Mouse (Mus musculus) midbrain, embryonic 10.5 days (tissue): ENCODE data around the gene Prpf6. TPM values are rescaled to one million over a fixed set of nuclear protein-coding genes. Genes with fewer than 3 reads are reported as not detected.

Source experiments
- DNase-seq: peaks from one replicate; pipeline ENCODE4 v3.0.0-alpha.2; 2017; ENCODE audit warnings: low spot score
- H3K27ac ChIP-seq: fragments of 300-500 bp; sonication (generic); replicated peaks from 2 replicates; pipeline ENCODE4 v1.5.1; 2016; ENCODE audit warnings: mild to moderate bottlenecking
- H3K27me3 ChIP-seq: fragments of 300-500 bp; sonication (generic); 2 replicates; pipeline ENCODE4 v1.6.1; 2016; ENCODE audit warnings: low read depth, mild to moderate bottlenecking; ENCODE audit not compliant: poor library complexity, severe bottlenecking
- H3K36me3 ChIP-seq: fragments of 300-500 bp; sonication (generic); 2 replicates; pipeline ENCODE4 v1.6.1; 2016; ENCODE audit warnings: mild to moderate bottlenecking, moderate library complexity
- H3K4me1 ChIP-seq: fragments of 300-500 bp; sonication (generic); 2 replicates; pipeline ENCODE4 v1.6.1; 2016
- H3K4me3 ChIP-seq: fragments of 300-500 bp; sonication (generic); 2 replicates; pipeline ENCODE4 v1.5.1; 2016; ENCODE audit warnings: mild to moderate bottlenecking, moderate library complexity
- H3K9me3 ChIP-seq: fragments of 300-500 bp; sonication (generic); replicated peaks from 2 replicates; pipeline ENCODE4 v1.6.1; 2016; ENCODE audit warnings: mild to moderate bottlenecking
- WGBS: fragments of 180-500 bp; shearing (Covaris S2); methylation state at CpG from one replicate; pipeline ENCODE4 v1.1.7; 2016; 5-methylcytosine and 5-hydroxymethylcytosine counted together
- polyA plus RNA-seq: library from polyadenylated mRNA; unstranded; fragments of >200 nt; fragmentation: Nextera tagmentation; extraction: Ambion mirVana; gene quantifications from 2 replicates; pipeline ENCODE4 v1.2.1, GENCODE M21; 2016

Prpf6 gene
- polyA plus RNA-seq, 1 experiment from 2014 or later: 82.0 TPM

DNA sequence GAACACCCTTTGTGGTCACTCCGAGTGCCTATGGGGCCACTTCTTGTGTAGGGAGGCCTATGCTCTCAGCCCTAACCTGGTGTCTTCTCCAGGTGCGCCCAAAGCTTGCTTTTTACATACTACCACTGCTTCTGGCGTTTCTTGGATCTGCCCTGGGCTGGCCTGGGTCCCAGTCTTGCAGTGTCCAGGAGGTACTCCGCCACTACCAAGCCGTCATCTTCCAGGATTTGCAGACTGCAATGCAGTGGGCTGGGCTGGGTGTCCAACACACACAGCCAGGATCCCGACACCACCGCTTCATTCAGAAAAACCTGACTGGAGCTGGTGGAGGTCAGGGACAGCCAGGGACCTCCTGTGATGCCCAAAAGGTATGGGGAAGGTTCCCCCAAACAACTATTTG is 66.9 kb downstream of the Prpf6 start:
- Histone ChIP-seq H3K9me3 (no peaks in the 10 kb centered on the region), H3K4me1 (peaks cover 20% of the 10 kb centered on the region), H3K36me3 (peaks cover 48% of the 10 kb centered on the region), H3K27ac (no peak overlapping the region), H3K4me3 (no peak overlapping the region), H3K27me3 (no peaks in the 10 kb centered on the region)
- no peak for DNase-seq
- WGBS: 81% methylated on average over 7 of the region's 7 CpGs

DNA sequence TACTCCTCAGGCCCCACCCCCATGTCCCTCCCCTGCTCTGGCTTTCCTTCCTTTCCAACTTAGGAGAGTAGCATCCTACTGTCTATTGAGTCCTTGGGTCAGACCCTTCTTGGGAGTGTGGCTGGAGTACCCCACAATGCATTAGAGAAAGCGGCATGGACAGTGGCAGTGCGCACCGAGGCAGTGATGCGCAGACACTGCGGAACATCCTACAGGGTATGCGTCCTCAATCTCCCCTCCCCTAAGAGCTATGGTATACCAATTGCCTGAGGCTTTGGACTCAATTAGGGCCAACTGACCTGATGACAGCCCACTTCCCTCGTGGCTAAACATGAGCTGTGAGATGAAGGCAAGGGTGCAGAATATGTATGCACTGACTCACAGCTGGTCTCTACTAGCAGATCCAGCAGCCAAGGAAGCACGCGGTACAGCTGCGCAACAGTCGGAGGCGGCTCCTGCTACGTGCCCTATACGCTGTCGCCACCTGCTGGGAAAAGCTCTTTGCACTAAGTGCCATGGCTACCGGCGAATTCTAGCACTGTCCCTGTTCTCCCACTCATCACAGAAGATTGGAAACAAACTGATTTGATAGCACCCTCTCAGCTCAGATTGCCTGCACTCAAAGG is 67.4 kb downstream of the Prpf6 start:
- DNase-seq: peak; percentile 47
- Histone ChIP-seq H3K9me3 (no peaks in the 10 kb centered on the region), H3K4me3 (no peak overlapping the region), H3K27ac (no peak overlapping the region), H3K4me1 (peaks cover 20% of the 10 kb centered on the region), H3K27me3 (no peaks in the 10 kb centered on the region), H3K36me3 (peaks cover 43% of the 10 kb centered on the region)
- 38% methylated on average over 17 of the region's 17 CpGs for WGBS

DNA sequence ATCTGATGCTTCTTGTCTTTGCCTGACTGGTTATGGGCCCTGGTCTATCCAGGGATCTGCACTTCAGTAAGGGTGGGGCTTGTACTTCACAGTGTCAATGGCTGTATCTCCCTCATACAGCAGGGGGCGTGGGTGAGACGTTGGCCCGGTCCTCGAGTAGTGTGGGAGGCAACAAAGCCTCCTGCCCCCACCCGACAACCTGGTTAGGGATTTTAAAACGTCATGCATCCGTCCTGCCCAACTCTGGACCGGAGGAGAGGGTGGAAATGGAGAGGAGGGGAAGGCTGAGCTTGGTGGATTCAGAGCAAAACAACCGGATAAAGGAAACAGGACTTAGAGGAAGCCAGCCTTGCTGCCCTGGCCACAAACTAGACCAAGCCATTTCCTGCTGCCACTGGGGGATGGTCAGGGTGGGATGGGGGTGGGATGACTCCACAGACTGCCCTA is 68.0 kb downstream of the Prpf6 start:
- no peak overlapping the region for H3K4me3 ChIP-seq
- peaks cover 20% of the 10 kb centered on the region for H3K4me1 ChIP-seq
- no peaks in the 10 kb centered on the region for H3K9me3 ChIP-seq
- peak overlapping the region; percentile 49 for H3K27ac ChIP-seq
- H3K36me3 ChIP-seq: peaks cover 37% of the 10 kb centered on the region
- H3K27me3 ChIP-seq: no peaks in the 10 kb centered on the region
- peak; percentile 52 for DNase-seq
- 13% methylated on average over 9 of the region's 9 CpGs for WGBS

DNA sequence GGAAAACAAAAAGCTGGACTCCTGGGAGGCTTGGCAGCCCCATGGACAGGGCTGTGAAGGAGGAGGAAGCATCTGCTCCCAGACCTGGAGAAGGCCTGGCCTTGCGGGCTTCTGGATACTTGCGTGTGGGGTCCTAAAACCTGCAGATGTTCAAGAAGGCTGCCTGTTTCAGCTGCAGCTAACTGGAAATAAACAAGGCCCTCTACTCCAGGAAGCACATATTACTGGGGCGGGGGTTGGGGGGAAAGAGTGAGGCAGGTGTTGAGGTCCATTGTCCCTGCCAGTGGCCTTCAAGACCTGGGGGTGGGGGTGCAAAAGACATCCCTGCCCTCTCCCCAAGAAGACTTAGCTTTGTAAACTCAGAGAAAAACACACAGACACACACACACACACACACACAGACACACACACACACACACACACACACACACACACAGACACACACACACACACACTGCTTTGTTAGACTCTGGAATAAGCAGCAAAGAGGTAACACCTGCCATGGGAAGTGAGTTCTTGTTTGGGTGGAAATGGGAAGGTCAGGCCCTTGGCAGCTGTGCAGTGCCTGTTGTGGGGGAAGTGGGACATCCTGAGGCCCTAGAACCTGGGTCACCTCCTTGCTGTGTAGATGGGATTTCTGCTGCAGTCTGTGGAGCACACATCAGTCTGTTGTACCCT is 71.1 kb downstream of the Prpf6 start:
- Histone ChIP-seq H3K27ac (peak overlapping the region; percentile 46; the same call in 1 of the 2 replicates), H3K4me1 (peaks cover 20% of the 10 kb centered on the region), H3K9me3 (no peaks in the 10 kb centered on the region), H3K4me3 (no peak overlapping the region), H3K27me3 (peaks cover 6% of the 10 kb centered on the region), H3K36me3 (0 out of 2 replicates have a peak, but pooled peaks cover 6% of the 10 kb centered on the region)
- 85% methylated on average over 3 of the region's 3 CpGs for WGBS
- DNase-seq: no peak

GRCm38 (mm10) chr2:181663298-181663630 is 71.6 kb downstream of the Prpf6 start:
- H3K27ac ChIP-seq: peak overlapping the region; percentile 46; the same call in 1 of the 2 replicates
- no peaks in the 10 kb centered on the region for H3K9me3 ChIP-seq
- DNase-seq: no peak
- peaks cover 20% of the 10 kb centered on the region for H3K4me1 ChIP-seq
- 0 out of 2 replicates have a peak, but pooled peaks cover 3% of the 10 kb centered on the region for H3K36me3 ChIP-seq
- H3K27me3 ChIP-seq: peaks cover 11% of the 10 kb centered on the region
- WGBS: 27% methylated on average over 4 of the region's 4 CpGs
- no peak overlapping the region for H3K4me3 ChIP-seq

- H3K4me3 ChIP-seq: peak overlapping the region; percentile 48
- DNase-seq: peak; percentile 52
- H3K27me3 ChIP-seq: peaks cover 79% of the 10 kb centered on the region
- no peaks in the 10 kb centered on the region for H3K9me3 ChIP-seq
- H3K36me3 ChIP-seq: no peaks in the 10 kb centered on the region
- WGBS: 3% methylated on average over 56 of the region's 56 CpGs
- H3K4me1 ChIP-seq: peaks cover 40% of the 10 kb centered on the region
- H3K27ac ChIP-seq: no peak overlapping the region
Observed at GRCm38 (mm10) chr2:181670285-181670912, 78.7 kb downstream of the Prpf6 start.

DNA sequence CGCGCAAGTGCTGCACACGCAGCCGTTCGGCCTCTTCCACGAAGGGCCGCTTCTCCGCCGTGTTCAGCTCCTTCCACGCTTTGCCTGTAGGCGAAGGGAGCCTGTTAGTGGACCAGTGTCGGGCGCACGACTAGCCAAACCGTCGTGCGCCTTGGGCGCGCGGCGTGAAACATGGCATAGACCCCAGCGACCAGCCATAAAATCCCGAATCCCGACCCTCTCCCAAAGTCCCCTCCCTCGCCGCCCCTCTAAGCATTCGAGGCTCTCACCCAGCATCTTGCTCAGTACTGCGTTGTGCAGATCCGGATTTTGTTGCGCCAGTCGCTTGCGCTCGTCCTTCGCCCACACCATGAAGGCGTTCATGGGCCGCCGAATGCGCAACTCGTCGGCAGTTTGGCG is 79.2 kb downstream of the Prpf6 start:
- 1% methylated on average over 41 of the region's 41 CpGs for WGBS
- Histone ChIP-seq H3K9me3 (no peaks in the 10 kb centered on the region), H3K27me3 (peaks cover 79% of the 10 kb centered on the region), H3K36me3 (no peaks in the 10 kb centered on the region), H3K4me3 (peak overlapping the region; percentile 48), H3K27ac (no peak overlapping the region; the same call in 1 of the 2 replicates), H3K4me1 (peaks cover 46% of the 10 kb centered on the region)
- peak; percentile 28 for DNase-seq

- no peaks in the 10 kb centered on the region for H3K9me3 ChIP-seq
- no peaks in the 10 kb centered on the region for H3K36me3 ChIP-seq
- under 1% methylated on average over 42 of the region's 43 CpGs for WGBS
- H3K27ac ChIP-seq: no peak within 1 kb of the TSS; the same call in 1 of the 2 replicates
- peaks cover 50% of the 10 kb centered on the region for H3K4me1 ChIP-seq
- H3K27me3 ChIP-seq: peaks cover 79% of the 10 kb centered on the region
- H3K4me3 ChIP-seq: peak within 1 kb of the TSS; percentile 48
- peak; percentile 36 for DNase-seq
Observed at GRCm38 (mm10) chr2:181671326-181671725, 79.7 kb downstream of the Prpf6 start, which contains the start of gene Sox18. Sox18 (minus strand) TSS chr2:181671640.

- H3K9me3 ChIP-seq: no peaks in the 10 kb centered on the region
- no peak overlapping the region; the same call in 1 of the 2 replicates for H3K4me3 ChIP-seq
- WGBS: 27% methylated on average over 7 of the region's 7 CpGs
- peaks cover 56% of the 10 kb centered on the region for H3K4me1 ChIP-seq
- H3K27me3 ChIP-seq: peaks cover 79% of the 10 kb centered on the region
- no peak for DNase-seq
- H3K36me3 ChIP-seq: no peaks in the 10 kb centered on the region
- H3K27ac ChIP-seq: no peak overlapping the region
Observed at GRCm38 (mm10) chr2:181671984-181672383, 80.3 kb downstream of the Prpf6 start.

DNA sequence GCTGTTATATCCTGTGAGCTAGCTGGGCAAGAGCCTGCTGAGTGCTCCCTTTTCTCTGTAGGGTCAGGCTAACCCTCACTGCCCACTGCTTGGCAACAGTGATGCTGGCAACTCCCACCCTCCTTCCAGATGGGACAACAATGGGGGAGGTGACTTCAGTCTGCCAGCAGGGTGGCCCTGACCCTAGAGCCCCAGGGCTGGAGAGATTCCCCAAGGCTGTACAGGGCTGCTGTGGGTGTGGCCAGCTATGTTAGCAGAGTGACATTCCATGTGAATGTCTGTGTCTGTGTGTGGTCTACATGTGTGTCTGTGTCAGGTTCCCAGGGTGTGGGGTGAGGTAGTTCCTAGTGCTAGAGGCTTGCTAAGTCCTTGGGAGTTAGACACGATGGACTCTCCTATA is 81.8 kb downstream of the Prpf6 start:
- no peak overlapping the region for H3K4me3 ChIP-seq
- no peak for DNase-seq
- peaks cover 63% of the 10 kb centered on the region for H3K4me1 ChIP-seq
- 75% methylated on average over 1 of the region's 1 CpGs for WGBS
- no peaks in the 10 kb centered on the region for H3K36me3 ChIP-seq
- H3K27me3 ChIP-seq: peaks cover 72% of the 10 kb centered on the region
- no peak overlapping the region for H3K27ac ChIP-seq
- H3K9me3 ChIP-seq: no peaks in the 10 kb centered on the region

DNA sequence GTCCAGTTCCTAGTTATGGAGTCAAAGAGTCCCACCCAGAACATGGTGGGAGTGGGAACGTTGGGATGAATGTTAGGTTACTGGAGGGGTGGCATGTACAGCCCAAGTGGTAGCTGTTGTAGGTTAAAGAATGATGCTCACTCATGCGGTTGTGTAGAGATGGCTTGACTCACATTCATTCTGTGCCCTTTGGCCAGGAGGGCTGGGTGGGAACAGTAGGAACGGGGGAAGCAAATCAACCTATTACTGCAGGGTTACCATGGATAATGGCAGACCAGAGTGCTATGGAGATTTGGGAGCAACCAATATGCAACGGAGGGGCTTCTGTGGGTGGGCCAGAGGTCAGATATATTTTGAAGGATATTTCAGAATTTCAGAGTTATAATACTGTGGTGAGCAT is 83.3 kb downstream of the Prpf6 start:
- H3K9me3 ChIP-seq: no peaks in the 10 kb centered on the region
- H3K4me3 ChIP-seq: no peak overlapping the region
- peaks cover 71% of the 10 kb centered on the region for H3K4me1 ChIP-seq
- 81% methylated on average over 4 of the region's 4 CpGs for WGBS
- peak overlapping the region; percentile 81; the same call in 1 of the 2 replicates for H3K27ac ChIP-seq
- no peaks in the 10 kb centered on the region for H3K36me3 ChIP-seq
- DNase-seq: no peak
- H3K27me3 ChIP-seq: peaks cover 58% of the 10 kb centered on the region

DNA sequence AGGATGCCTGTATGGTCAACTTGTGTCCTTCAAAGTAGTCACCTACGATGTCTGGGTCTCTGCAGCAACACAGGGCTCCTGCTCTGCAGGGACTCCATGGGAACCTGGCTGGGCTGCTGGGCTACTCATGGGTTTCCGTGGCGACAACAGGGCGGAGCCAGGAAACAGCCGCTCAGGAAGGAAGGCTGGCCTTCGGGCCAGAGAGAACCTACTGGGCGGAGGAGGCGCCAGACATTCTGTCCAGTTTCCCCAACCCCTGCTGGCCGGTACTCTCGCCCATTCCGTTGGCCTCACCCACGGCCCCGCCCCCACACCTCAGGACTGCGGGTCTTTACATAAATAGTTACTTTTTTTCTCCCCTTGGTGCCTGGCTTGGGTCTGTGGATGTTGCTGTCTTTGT is 83.8 kb downstream of the Prpf6 start:
- H3K4me3 ChIP-seq: peak overlapping the region; percentile 43

DNA sequence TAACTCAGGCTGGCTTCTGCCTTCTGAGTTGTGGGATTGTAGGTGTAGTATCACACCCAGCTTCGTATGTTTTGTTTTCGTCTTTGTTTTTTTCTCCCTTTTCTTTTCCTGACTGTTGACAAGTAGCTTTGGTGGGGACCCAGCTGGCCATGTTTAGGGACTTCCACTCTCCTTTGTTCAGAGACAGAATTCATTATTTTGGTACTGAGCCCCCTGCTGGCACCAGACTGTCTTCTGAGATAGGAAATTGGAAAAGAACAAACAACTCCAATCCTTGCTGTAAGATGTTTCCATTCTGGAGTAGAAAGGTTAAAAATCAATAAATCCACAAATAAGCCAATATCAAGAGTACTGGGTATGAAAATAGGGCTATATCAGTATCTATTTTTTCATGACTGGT is 84.8 kb downstream of the Prpf6 start:
- H3K4me3 ChIP-seq: no peak overlapping the region
- 48% methylated on average over 2 of the region's 2 CpGs for WGBS
- peak overlapping the region; percentile 81 for H3K27ac ChIP-seq
- H3K27me3 ChIP-seq: peaks cover 50% of the 10 kb centered on the region
- H3K9me3 ChIP-seq: no peaks in the 10 kb centered on the region
- DNase-seq: peak; percentile 32
- peaks cover 68% of the 10 kb centered on the region for H3K4me1 ChIP-seq
- no peaks in the 10 kb centered on the region for H3K36me3 ChIP-seq

More for the DNA sequence above, 83.8 kb downstream of the Prpf6 start:
- peak; percentile 69 for DNase-seq
- WGBS: 3% methylated on average over 14 of the region's 14 CpGs
- Histone ChIP-seq H3K27me3 (peaks cover 53% of the 10 kb centered on the region), H3K36me3 (no peaks in the 10 kb centered on the region), H3K9me3 (no peaks in the 10 kb centered on the region), H3K4me1 (peaks cover 69% of the 10 kb centered on the region), H3K27ac (peak overlapping the region; percentile 81)
